Mouse (Mus musculus): Measurements from ENCODE around the gene Kremen1. TPM values are rescaled to one million over a fixed set of nuclear protein-coding genes. Genes with fewer than 3 reads are reported as not detected.

Kremen1 gene
- polyA plus RNA-seq, 1 experiment from 2014 or later = 25.9 TPM

DNA sequence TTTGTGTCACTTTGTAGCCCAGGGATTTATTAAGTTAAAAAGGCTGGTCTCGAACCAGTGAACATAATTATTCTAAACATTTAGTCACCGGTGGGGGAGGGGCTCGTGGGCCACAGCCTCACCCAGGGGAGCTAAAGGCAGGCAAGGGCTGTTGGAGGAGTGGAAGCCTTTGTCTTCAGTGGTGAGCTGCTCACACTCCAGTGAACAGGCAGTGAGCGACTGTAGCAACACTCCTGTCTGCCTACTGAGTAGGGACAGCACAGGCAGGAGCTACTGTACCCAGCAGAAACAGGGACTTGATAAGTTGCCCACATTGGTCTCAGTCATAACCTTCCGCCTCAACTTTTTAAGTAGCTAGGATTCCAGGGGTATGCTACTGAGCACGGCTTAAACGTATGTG lies 64.8 kb downstream of the Kremen1 start:
- no peak overlapping the region for H3K4me2 ChIP-seq (replicated peaks; ENCODE audit: low read depth, low read length)
- 48% methylated on average over 7 of the region's 7 CpGs for WGBS

DNA sequence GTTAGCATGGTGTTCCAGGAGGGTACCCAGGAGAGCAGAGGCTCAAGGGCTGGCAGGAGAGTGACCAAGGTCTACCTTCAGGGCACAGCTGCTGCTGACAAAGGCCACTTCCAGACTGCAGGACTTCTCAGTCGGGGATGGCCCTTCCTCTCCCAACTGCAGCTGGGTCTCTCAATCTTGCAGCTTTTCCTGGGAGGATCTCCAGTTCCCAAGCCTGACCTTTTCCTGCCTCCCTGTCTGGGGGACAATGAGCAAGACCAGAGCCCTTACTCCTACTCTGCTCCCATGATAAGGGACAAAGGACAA lies 67.8 kb downstream of the Kremen1 start:
- no peaks in the 10 kb centered on the region for H3K27me3 ChIP-seq (ENCODE audit: insufficient read depth, low read length)
- H3K9me3 ChIP-seq (ENCODE audit: low read length) = no peaks in the 10 kb centered on the region
- peaks cover 25% of the 10 kb centered on the region for H3K36me3 ChIP-seq (ENCODE audit: insufficient read depth, low read length)
- no peak overlapping the region for H3K27ac ChIP-seq (ENCODE audit: low read length)
- no peak overlapping the region for H3K4me3 ChIP-seq (ENCODE audit: low read length)
- WGBS = 53% methylated on average over 1 of the region's 1 CpGs
- H3K9ac ChIP-seq (replicated peaks; ENCODE audit: low read length) = no peak overlapping the region
- H3K4me2 ChIP-seq (replicated peaks; ENCODE audit: low read depth, low read length) = no peak overlapping the region
- no peak for ATAC-seq (ENCODE audit: low FRiP score, low TSS enrichment)
- peaks cover 17% of the 10 kb centered on the region for H3K4me1 ChIP-seq (ENCODE audit: insufficient read depth, low read length)

More for the DNA sequence above, 64.8 kb downstream of the Kremen1 start:
- H3K9ac ChIP-seq (replicated peaks; ENCODE audit: low read length) = 0 out of 2 replicates have a peak overlapping the region, but pooled peaks have one; percentile 1
- peaks cover 17% of the 10 kb centered on the region for H3K4me1 ChIP-seq (ENCODE audit: insufficient read depth, low read length)
- H3K27me3 ChIP-seq (ENCODE audit: insufficient read depth, low read length) = no peaks in the 10 kb centered on the region
- peak; percentile 52; the same call in 1 of the 2 replicates for ATAC-seq (ENCODE audit: low FRiP score, low TSS enrichment)
- H3K27ac ChIP-seq (ENCODE audit: low read length) = peak overlapping the region; percentile 56
- peaks cover 29% of the 10 kb centered on the region for H3K36me3 ChIP-seq (ENCODE audit: insufficient read depth, low read length)
- H3K9me3 ChIP-seq (ENCODE audit: low read length) = no peaks in the 10 kb centered on the region
- no peak overlapping the region for H3K4me3 ChIP-seq (ENCODE audit: low read length)

DNA sequence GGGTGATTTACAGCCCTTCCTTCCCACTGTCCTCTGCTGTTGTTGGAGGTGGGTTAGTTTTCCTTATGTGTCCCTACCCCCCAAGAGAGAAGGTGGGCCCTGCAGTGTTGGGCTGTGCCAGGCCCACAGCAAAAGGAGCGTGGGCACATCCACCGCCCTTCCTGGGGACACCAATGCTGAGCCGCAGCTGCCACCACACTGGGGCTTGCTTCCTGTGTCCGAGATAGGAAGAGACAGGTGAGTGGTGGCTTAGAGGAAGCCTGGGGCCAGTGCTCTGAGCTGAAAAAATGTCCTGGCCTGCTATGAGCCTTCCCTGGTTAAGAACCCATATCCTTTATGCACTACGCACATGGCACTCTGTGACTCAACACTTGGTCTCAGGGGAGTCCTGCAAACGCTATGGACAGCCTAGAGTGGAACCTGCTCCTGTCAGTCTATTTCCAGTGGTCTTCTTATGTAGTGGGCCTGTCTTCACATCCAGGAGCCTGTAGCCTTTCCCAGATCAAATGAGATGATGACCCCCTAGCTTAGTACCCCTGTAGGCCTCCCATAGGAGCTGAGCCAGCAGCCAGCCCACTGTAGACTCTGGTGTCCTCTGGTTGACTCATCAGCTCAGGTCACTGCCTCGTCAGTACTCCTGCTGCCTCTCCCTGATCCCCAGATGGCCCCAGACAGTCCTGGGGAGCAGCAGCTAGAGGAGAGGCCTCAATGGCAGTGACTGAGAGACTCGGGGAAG lies 68.3 kb downstream of the Kremen1 start:
- Histone ChIP-seq H3K36me3 (ENCODE audit: insufficient read depth, low read length) (peaks cover 22% of the 10 kb centered on the region), H3K27ac (ENCODE audit: low read length) (no peak overlapping the region), H3K9ac (replicated peaks; ENCODE audit: low read length) (no peak overlapping the region), H3K9me3 (ENCODE audit: low read length) (no peaks in the 10 kb centered on the region), H3K4me1 (ENCODE audit: insufficient read depth, low read length) (peaks cover 17% of the 10 kb centered on the region), H3K4me3 (ENCODE audit: low read length) (no peak overlapping the region), H3K4me2 (replicated peaks; ENCODE audit: low read depth, low read length) (no peak overlapping the region), H3K27me3 (ENCODE audit: insufficient read depth, low read length) (no peaks in the 10 kb centered on the region)
- WGBS = 78% methylated on average over 8 of the region's 8 CpGs
- no peak for ATAC-seq (ENCODE audit: low FRiP score, low TSS enrichment)

DNA sequence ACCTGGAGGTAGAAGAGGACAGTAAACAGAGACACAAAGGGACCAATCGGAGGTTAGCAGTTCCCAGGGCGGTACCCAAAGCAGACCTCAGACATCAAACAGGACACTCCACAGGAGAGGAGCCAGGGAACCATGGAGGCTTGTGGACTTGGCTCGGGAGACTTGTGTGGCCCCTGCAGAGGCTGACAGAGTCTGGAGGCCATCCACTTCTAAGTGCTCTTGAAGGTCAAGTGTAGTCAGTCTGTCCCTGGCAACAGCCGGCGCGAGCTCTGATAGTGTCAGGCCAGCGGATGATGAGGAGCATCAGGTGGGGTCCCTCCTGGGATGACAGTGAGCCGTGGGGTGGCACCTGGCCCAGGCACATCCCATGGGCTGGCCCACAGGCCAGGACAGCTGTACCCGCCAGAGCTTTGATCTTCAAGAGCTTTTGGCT lies 69.3 kb downstream of the Kremen1 start:
- no peak overlapping the region for H3K4me3 ChIP-seq (ENCODE audit: low read length)
- no peak overlapping the region for H3K9ac ChIP-seq (replicated peaks; ENCODE audit: low read length)
- no peak overlapping the region for H3K27ac ChIP-seq (ENCODE audit: low read length)
- ATAC-seq (ENCODE audit: low FRiP score, low TSS enrichment) = no peak
- H3K27me3 ChIP-seq (ENCODE audit: insufficient read depth, low read length) = no peaks in the 10 kb centered on the region
- H3K9me3 ChIP-seq (ENCODE audit: low read length) = no peaks in the 10 kb centered on the region
- H3K4me1 ChIP-seq (ENCODE audit: insufficient read depth, low read length) = peaks cover 13% of the 10 kb centered on the region
- WGBS = 48% methylated on average over 9 of the region's 9 CpGs
- H3K4me2 ChIP-seq (replicated peaks; ENCODE audit: low read depth, low read length) = no peak overlapping the region
- peaks cover 22% of the 10 kb centered on the region for H3K36me3 ChIP-seq (ENCODE audit: insufficient read depth, low read length)

DNA sequence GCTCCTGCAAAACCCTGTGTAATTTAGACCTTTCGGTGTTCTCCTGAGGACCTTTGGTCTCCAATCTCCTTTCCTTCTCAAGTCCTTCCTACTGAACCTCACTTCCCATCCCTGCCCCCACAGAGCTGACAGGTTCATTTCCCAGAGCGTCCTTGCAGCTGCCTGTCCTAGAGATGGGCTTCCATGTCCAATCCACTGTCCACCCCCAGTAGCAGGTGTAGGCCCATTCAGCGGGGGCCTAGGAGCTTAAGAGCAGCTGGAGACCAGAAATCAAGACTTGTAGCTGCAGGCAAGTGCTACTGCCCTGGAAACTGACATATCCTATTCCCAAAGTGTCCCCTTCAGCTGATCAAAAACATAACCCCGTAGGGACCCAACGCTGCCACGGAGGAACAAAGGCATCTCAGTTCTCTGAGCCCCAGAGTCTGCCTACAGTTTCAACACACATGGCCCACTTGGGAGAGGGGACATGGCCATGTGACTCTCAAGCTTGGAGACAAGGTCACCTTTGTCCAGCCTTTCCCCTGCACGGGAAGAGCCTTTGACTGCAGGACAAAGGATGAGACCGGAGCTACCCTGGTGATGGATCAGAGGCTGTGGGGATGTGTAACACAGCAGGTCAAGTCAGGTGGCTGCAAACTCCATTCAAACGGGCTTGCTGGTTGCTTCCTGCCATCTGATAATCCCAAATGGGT lies 72.0 kb downstream of the Kremen1 start:
- no peaks in the 10 kb centered on the region for H3K27me3 ChIP-seq (ENCODE audit: insufficient read depth, low read length)
- WGBS = 68% methylated on average over 9 of the region's 9 CpGs
- no peak overlapping the region for H3K4me2 ChIP-seq (replicated peaks; ENCODE audit: low read depth, low read length)
- H3K9ac ChIP-seq (replicated peaks; ENCODE audit: low read length) = no peak overlapping the region
- H3K4me1 ChIP-seq (ENCODE audit: insufficient read depth, low read length) = peaks cover under 1% of the 10 kb centered on the region; the same call in 1 of the 2 replicates
- no peak overlapping the region for H3K4me3 ChIP-seq (ENCODE audit: low read length)
- no peak for ATAC-seq (ENCODE audit: low FRiP score, low TSS enrichment)
- H3K9me3 ChIP-seq (ENCODE audit: low read length) = no peaks in the 10 kb centered on the region
- H3K36me3 ChIP-seq (ENCODE audit: insufficient read depth, low read length) = peaks cover 11% of the 10 kb centered on the region; the same call in 1 of the 2 replicates
- H3K27ac ChIP-seq (ENCODE audit: low read length) = no peak overlapping the region

DNA sequence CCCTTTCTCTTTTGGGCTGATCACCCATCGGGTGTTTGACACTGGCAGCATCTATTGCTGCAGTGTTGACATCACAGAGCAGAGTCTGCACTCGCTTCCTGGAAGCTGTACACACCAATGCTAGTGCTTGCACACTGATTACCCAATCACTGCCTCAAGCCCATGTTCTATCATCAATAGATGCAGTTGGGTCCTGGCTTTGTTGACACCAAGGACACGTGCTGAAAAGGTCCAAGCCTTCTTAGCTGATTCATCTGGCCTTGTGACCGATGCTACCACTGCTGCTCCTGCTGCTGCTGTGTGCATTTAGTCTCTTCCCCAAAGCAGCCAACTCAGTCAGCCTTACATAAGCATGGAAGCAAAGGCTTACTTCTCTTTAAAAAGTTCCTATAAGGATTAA lies 73.2 kb downstream of the Kremen1 start:
- 86% methylated on average over 4 of the region's 4 CpGs for WGBS
- ATAC-seq (ENCODE audit: low FRiP score, low TSS enrichment) = no peak

DNA sequence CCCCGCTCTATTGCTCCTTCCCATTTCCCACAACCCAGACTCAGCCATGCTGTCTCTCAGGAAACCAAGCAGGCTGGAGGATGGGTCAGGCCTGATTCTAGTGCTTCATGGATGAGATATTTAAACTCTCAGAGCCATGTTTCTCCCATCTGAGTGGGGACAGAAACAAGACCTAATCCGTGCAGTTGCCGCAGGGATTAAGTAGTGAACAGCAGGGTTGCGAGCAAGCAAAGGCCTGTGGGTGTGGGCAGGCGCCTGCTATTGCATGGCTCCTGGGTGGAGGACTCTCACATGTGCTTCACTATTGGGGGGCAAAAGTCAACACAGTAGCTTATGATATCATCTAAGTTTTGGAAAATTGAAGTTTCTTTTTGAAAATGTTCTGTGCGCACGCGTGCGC lies 76.5 kb downstream of the Kremen1 start:
- 89% methylated on average over 9 of the region's 9 CpGs for WGBS
- no peak for ATAC-seq (ENCODE audit: low FRiP score, low TSS enrichment)

More for the DNA sequence above, 73.2 kb downstream of the Kremen1 start:
- Histone ChIP-seq H3K9ac (replicated peaks; ENCODE audit: low read length) (no peak overlapping the region), H3K9me3 (ENCODE audit: low read length) (no peaks in the 10 kb centered on the region), H3K36me3 (ENCODE audit: insufficient read depth, low read length) (0 out of 2 replicates have a peak, but pooled peaks cover 4% of the 10 kb centered on the region), H3K27me3 (ENCODE audit: insufficient read depth, low read length) (no peaks in the 10 kb centered on the region), H3K27ac (ENCODE audit: low read length) (no peak overlapping the region), H3K4me2 (replicated peaks; ENCODE audit: low read depth, low read length) (no peak overlapping the region), H3K4me1 (ENCODE audit: insufficient read depth, low read length) (peaks cover 7% of the 10 kb centered on the region), H3K4me3 (ENCODE audit: low read length) (no peak overlapping the region)

DNA sequence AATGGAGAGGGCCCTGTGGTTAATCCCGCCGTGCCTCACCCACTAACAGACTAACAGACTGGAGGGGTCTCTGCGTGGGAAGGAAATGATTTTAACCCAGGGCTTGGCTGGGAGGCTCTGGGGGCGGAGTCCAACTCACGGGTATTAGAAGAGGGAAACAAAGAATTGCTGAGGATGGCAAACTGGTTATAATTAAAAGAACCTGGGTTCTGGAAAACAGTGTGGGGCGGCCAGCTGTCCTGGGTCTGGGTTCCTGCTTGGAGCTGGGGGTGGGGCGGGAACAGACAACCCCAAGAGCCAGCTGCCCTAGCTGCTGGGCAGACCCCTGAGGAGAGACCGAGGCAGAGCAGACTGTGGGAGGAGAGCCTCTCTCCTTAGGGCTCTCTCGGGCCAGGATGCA lies 77.1 kb downstream of the Kremen1 start:
- no peak overlapping the region for H3K4me3 ChIP-seq (ENCODE audit: low read length)
- peak overlapping the region; percentile 54; the same call in 1 of the 2 replicates for H3K27ac ChIP-seq (ENCODE audit: low read length)
- no peaks in the 10 kb centered on the region for H3K27me3 ChIP-seq (ENCODE audit: insufficient read depth, low read length)
- no peak overlapping the region for H3K4me2 ChIP-seq (replicated peaks; ENCODE audit: low read depth, low read length)
- WGBS = 28% methylated on average over 8 of the region's 9 CpGs
- H3K9me3 ChIP-seq (ENCODE audit: low read length) = no peaks in the 10 kb centered on the region
- peak; percentile 72 for ATAC-seq (ENCODE audit: low FRiP score, low TSS enrichment)
- H3K4me1 ChIP-seq (ENCODE audit: insufficient read depth, low read length) = peaks cover 9% of the 10 kb centered on the region
- H3K36me3 ChIP-seq (ENCODE audit: insufficient read depth, low read length) = no peaks in the 10 kb centered on the region
- H3K9ac ChIP-seq (replicated peaks; ENCODE audit: low read length) = no peak overlapping the region

More for the DNA sequence above, 76.5 kb downstream of the Kremen1 start:
- peaks cover 9% of the 10 kb centered on the region for H3K4me1 ChIP-seq (ENCODE audit: insufficient read depth, low read length)
- H3K27ac ChIP-seq (ENCODE audit: low read length) = no peak overlapping the region
- H3K27me3 ChIP-seq (ENCODE audit: insufficient read depth, low read length) = no peaks in the 10 kb centered on the region
- no peak overlapping the region for H3K4me2 ChIP-seq (replicated peaks; ENCODE audit: low read depth, low read length)
- H3K9me3 ChIP-seq (ENCODE audit: low read length) = no peaks in the 10 kb centered on the region
- no peaks in the 10 kb centered on the region for H3K36me3 ChIP-seq (ENCODE audit: insufficient read depth, low read length)
- no peak overlapping the region for H3K9ac ChIP-seq (replicated peaks; ENCODE audit: low read length)
- H3K4me3 ChIP-seq (ENCODE audit: low read length) = no peak overlapping the region

DNA sequence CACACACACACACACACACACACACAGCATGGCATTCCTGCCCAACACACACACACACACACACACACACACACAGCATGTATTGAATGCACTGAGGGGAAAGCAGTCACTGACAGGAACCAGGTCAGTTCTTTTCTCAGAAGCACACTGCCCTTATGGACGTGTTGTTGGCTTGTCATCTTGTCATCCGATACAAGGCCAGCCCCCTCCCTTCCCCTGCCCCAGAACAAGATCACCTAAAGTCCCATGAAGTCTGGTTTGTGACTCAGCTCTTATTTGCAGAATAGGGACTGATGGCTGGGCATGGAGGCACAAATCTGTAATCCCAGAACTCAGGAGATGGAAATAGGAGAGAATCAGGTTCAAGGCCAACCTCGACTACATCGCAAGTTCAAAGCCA lies 78.5 kb downstream of the Kremen1 start:
- H3K9me3 ChIP-seq (ENCODE audit: low read length) = no peaks in the 10 kb centered on the region
- H3K4me1 ChIP-seq (ENCODE audit: insufficient read depth, low read length) = peaks cover 9% of the 10 kb centered on the region
- no peak overlapping the region for H3K9ac ChIP-seq (replicated peaks; ENCODE audit: low read length)
- no peaks in the 10 kb centered on the region for H3K36me3 ChIP-seq (ENCODE audit: insufficient read depth, low read length)
- no peak overlapping the region for H3K4me2 ChIP-seq (replicated peaks; ENCODE audit: low read depth, low read length)
- 68% methylated on average over 4 of the region's 4 CpGs for WGBS
- H3K4me3 ChIP-seq (ENCODE audit: low read length) = no peak overlapping the region
- H3K27me3 ChIP-seq (ENCODE audit: insufficient read depth, low read length) = no peaks in the 10 kb centered on the region
- H3K27ac ChIP-seq (ENCODE audit: low read length) = no peak overlapping the region
- no peak for ATAC-seq (ENCODE audit: low FRiP score, low TSS enrichment)

DNA sequence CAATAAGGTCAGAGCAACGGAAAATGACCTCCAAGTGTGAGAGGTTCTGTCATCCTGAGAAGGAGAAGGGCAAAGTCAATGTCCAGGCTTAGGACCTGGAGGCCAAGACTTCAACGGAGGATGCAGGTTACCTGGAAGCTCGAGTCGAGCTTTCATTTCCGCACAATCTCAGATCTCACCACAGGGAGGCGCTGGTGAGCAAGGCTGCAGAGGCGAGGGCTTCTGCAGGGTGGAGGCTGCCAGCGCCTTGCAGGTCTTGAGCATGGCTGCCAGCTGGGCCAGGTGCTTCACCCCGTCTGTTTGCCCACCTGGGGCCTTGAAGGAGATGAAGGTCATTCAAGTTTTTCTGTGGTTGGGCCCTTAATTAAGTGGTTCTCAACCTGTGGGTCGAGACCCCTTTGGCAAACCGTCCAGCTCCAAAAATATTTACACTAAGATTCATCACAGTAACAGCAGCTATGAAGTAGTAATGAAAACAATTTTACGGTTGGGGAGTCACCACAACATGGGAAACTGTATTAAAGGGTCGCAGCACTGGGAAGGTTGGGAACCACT lies 79.4 kb downstream of the Kremen1 start:
- H3K27me3 ChIP-seq (ENCODE audit: insufficient read depth, low read length) = no peaks in the 10 kb centered on the region
- peaks cover 9% of the 10 kb centered on the region for H3K4me1 ChIP-seq (ENCODE audit: insufficient read depth, low read length)
- peak overlapping the region; percentile 41 for H3K27ac ChIP-seq (ENCODE audit: low read length)
- H3K9me3 ChIP-seq (ENCODE audit: low read length) = no peaks in the 10 kb centered on the region
- no peaks in the 10 kb centered on the region for H3K36me3 ChIP-seq (ENCODE audit: insufficient read depth, low read length)
- 14% methylated on average over 13 of the region's 13 CpGs for WGBS
- ATAC-seq (ENCODE audit: low FRiP score, low TSS enrichment) = peak; percentile 43; the same call in 1 of the 2 replicates
- no peak overlapping the region for H3K4me2 ChIP-seq (replicated peaks; ENCODE audit: low read depth, low read length)
- no peak overlapping the region for H3K4me3 ChIP-seq (ENCODE audit: low read length)
- no peak overlapping the region for H3K9ac ChIP-seq (replicated peaks; ENCODE audit: low read length)

Measured in kidney, embryonic 16.5 days (tissue).